Mouse (Mus musculus) hindlimb bud, embryonic 11.5 days (tissue): ENCODE data around the gene Olfr307.
"Not testable (repeated sequence)": the region's sequence is repeated elsewhere in the genome, so short reads cannot be mapped to it uniquely, and the experiment has no call there.

ENCODE experiments used
- DNase-seq: peaks from one replicate; pipeline ENCODE4 v3.0.0-alpha.2; 2012; ENCODE audit warnings: low read depth, low spot score; ENCODE audit errors: extremely low spot score

Gene Olfr307

DNA sequence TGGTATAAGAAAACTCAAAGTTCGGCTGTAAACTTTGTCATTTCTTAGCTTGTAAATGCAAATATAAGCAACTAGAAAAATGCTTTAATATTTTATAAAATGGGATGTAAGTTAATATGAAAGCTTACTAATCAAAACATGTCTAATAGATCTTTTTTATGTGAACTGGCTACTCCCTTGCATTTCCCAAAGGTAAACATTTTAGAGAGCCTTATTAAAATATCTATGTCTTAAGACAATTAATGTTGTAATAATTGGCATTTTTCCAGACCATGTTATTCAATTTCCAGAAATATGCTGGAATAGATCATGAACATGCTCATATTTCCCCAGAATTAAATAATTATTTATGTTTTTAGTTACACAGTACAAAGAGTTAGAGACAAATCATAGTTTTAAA, at the start of gene Olfr307:
Gene Olfr307 (minus strand): TSS at position 101 of the 400 bp plus-strand sequence.
- no peak for DNase-seq

DNA sequence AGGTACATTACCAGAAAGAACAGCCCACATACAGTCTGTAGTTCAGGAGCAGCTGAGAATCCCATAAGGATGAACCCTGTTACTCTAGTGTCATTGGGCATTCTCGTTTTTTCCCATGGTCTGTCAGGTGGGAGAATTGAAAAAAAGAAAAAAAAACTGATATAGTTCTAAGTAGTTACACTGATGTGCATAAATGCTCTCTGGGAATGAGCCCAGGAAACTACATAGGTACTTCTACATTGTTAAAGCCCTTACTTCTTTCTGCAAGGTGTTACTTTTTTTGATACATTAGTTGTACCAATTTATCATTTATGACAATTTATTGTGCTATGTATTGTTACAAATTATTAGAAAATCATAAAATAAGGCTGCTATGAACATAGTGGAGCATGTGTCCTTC, 49.2 kb upstream of the Olfr307 start, which contains the start of gene Olfr304:
Gene Olfr304 (minus strand): TSS at position 101 of the 400 bp plus-strand sequence.
- DNase-seq: no peak

DNA sequence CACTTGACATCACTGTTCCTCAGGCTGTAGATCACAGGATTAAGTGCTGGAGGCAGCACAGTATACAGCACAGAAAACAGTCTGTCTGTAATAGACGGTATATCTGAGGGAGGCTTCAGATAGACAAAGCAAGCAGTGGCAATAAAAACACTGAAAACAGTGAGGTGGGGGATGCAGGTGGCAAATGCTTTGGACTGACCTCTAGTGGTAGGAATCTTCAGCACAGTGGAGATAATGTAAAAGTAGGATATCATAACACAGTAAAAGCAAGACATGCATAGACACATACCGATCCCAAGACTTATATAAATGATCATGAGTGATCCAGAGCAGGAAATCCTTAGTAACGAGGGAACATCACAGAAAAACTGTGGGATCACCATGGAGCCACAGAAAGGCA, 48.4 kb upstream of the Olfr307 start:
- DNase-seq: no peak

DNA sequence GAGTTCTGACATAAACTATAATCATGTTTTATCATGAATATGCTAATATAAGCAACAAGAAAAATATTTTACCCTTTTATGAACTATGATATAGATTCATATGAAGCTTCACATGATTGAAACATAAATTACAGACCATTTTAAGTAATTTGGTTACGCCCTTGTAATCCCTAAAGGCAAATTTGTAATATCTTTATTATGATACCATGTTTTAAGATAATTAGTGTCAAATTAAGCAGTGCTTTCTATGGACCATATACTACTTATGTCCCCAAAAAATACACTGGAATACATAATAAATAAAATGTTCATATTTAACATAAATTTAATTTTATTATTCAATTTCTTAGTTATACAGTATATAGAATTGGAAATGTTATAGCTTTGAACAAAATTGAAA, 29.4 kb upstream of the Olfr307 start, which contains the start of gene Olfr305:
Gene Olfr305 (minus strand): TSS at position 101 of the 400 bp plus-strand sequence.
- DNase-seq: no peak

DNA sequence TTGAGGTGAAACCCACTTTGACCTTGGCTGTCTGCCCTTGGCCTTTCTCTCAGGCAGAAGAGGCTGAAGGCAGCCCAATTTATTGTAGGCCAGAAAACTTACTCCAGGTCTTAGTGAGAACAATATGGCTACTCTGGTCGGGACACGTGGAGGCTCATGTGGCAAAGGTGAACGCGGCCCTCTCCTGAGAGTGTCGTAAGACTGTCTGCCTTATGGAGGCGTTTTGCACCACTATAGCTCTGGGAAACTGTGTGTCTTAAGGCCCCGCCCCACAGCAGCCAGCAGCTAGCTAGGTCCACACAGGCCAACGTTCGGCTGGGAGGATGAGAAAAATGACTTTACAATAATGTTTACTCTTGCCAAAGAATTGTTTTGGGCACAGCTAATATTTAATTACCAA, 8.9 kb upstream of the Olfr307 start:
- not testable (repeated sequence) for DNase-seq

DNA sequence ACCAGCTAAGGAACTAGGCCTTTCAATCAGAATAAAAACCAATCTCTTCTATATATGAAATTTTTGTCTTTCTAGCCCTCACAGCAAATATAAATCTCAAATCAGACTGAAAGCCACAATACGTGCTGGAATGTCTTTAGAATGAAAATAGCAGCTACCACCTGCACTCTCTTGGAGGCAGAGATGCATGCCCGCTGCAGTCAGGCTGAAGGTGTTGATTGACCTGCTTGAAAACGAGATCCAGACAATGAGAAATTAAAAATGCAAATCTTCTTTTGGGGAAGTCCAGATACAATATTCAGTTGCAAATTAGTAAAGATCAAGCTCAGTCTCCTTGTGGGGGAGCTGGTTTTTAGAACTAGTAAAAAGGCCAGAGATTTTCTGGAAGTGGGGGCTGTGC, 6.9 kb upstream of the Olfr307 start:
- no peak for DNase-seq

DNA sequence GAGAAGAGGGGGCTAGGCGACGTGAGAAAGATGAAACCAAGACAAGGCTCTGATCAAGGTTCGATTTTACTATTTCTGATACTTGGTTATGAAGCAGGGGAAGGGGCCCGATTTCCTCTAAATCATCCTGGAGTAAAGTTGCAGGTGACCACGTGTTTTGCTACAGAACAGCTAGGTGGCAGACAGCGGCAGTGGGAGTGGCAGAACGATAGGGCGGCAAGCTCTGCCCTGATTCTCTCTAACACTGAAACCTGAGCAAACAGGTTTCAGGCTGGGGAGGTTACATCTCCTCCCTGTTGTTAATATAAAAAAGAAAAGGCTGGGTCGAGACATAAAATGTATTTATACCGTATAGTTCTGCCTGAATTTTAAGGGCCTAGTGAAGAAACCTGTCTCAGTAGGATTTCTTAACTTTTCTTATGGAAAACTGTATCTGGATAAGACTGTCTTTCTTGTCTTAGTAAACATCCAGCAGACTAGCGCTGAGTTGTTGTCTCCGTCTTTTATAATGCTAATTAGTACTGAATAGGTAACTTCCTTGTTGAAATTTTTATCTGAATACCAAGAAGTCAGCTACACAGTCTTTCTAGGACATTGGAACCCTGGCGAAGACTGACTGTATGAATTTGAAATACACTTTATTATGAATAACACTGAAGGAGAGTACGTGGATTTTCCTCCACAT, 5.6 kb upstream of the Olfr307 start:
- no peak for DNase-seq

DNA sequence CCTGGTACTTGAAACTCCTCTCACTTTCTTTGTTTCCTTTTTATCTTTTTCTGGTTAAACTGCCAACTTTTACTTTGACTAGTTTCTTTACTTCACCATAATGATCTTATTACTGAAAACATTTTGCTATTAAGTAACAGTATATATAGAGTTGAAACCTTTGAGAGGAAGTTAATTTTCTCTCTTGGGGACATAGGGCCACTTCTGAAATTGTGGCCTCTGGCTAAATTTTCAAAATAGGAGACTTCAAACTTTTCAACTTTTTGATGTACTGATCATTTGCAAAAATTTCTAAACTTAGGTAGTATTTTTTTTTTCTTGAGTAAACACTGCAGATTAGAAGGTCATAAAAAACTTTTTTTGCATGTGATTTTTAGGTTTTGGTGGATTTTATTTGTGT, 11.9 kb downstream of the Olfr307 start, which contains the start of gene Olfr308:
Gene Olfr308 (minus strand): TSS at position 101 of the 400 bp plus-strand sequence.
- DNase-seq: no peak

DNA sequence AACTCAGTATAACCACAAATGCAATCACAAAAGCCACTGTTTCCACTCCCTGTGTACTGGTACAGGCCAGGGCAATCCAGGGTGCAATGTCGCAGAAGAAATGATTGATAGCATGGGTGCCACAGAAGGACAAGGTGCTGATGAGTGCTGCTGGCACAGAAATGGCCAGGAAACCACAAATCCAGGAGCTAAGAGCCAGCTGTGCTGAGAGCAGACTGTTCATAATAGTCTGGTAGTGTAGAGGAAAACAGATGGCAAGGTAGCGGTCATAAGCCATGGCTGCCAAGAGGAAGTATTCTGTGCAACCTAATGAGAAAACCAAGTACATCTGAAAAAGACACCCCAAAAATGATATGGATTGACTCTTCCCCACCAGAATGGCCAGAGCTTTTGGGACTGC, 16.1 kb downstream of the Olfr307 start:
- DNase-seq: no peak

DNA sequence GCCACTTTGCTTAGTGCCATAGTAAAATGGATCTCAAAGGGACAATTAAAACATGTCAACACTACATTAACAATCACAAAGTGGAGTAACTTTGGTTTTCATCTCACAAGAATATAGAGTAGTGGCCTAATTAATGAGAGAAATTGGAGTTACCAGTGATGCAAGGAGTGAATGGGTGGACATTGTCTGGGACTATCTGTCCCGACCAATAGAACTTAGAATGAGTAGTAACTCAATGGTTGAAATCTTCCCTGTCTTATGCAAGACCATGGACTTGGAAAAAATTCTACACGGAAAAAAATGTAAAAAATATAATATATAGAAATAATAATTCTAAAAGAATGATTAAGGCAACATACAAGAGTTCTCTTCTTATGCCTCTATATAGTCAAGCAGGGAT, 23.8 kb downstream of the Olfr307 start, which contains the start of gene Olfr309:
Gene Olfr309 (minus strand): TSS at position 101 of the 400 bp plus-strand sequence.
- no peak for DNase-seq
